Mouse (Mus musculus): ENCODE results near the gene Nol3.
"Not testable (repeated sequence)": the region's sequence is repeated elsewhere in the genome, so short reads cannot be mapped to it uniquely, and the experiment has no call there.

Gene Nol3

GRCm38 (mm10) chr8:105290554-105291314 is 14.8 kb downstream of the Nol3 start:
- peak; percentile 98 for DNase-seq

- DNase-seq: not testable (repeated sequence)
Measured at GRCm38 (mm10) chr8:105291364-105291763, 15.4 kb downstream of the Nol3 start.

- DNase-seq: not testable (repeated sequence)
Measured at GRCm38 (mm10) chr8:105291802-105292201, 15.9 kb downstream of the Nol3 start.

GRCm38 (mm10) chr8:105292471-105292870 is 16.5 kb downstream of the Nol3 start:
- DNase-seq: no peak

- no peak for DNase-seq
Measured at GRCm38 (mm10) chr8:105293405-105293804, 17.5 kb downstream of the Nol3 start.

GRCm38 (mm10) chr8:105294776-105295175 is 18.8 kb downstream of the Nol3 start:
- DNase-seq: no peak

GRCm38 (mm10) chr8:105295256-105295655 is 19.3 kb downstream of the Nol3 start:
- DNase-seq: no peak

GRCm38 (mm10) chr8:105295895-105296573 is 20.1 kb downstream of the Nol3 start, which contains the start of gene Exoc3l:
Exoc3l (minus strand) TSS chr8:105296101.
- DNase-seq: peak; percentile 58

GRCm38 (mm10) chr8:105297511-105298192 is 21.7 kb downstream of the Nol3 start, which contains the start of gene E2f4:
E2f4 (plus strand) TSS chr8:105297663.
- DNase-seq: peak; percentile 96

- DNase-seq: no peak
Measured at GRCm38 (mm10) chr8:105298351-105299252, 22.7 kb downstream of the Nol3 start.

- no peak for DNase-seq
Measured at GRCm38 (mm10) chr8:105299962-105300361, 24.0 kb downstream of the Nol3 start.

- DNase-seq: no peak
Measured at GRCm38 (mm10) chr8:105303396-105303795, 27.5 kb downstream of the Nol3 start.

- no peak for DNase-seq
Measured at GRCm38 (mm10) chr8:105303874-105304273, 27.9 kb downstream of the Nol3 start.

GRCm38 (mm10) chr8:105304325-105305210 is 28.6 kb downstream of the Nol3 start:
- no peak for DNase-seq

GRCm38 (mm10) chr8:105305211-105306145 is 29.5 kb downstream of the Nol3 start, which contains the start of gene Elmo3:
Elmo3 (plus strand) TSS chr8:105305601.
- DNase-seq: peak; percentile 87

- DNase-seq: no peak
Measured at GRCm38 (mm10) chr8:105306146-105306691, 30.3 kb downstream of the Nol3 start.

- DNase-seq: no peak
Measured at GRCm38 (mm10) chr8:105307670-105308069, 31.7 kb downstream of the Nol3 start.

- no peak for DNase-seq
Measured at GRCm38 (mm10) chr8:105308428-105308827, 32.5 kb downstream of the Nol3 start.

GRCm38 (mm10) chr8:105309142-105309847 is 33.4 kb downstream of the Nol3 start:
- DNase-seq: no peak
